Comparison of ENCODE assay signal across 8 mouse cellular contexts in the genomic region with DNA sequence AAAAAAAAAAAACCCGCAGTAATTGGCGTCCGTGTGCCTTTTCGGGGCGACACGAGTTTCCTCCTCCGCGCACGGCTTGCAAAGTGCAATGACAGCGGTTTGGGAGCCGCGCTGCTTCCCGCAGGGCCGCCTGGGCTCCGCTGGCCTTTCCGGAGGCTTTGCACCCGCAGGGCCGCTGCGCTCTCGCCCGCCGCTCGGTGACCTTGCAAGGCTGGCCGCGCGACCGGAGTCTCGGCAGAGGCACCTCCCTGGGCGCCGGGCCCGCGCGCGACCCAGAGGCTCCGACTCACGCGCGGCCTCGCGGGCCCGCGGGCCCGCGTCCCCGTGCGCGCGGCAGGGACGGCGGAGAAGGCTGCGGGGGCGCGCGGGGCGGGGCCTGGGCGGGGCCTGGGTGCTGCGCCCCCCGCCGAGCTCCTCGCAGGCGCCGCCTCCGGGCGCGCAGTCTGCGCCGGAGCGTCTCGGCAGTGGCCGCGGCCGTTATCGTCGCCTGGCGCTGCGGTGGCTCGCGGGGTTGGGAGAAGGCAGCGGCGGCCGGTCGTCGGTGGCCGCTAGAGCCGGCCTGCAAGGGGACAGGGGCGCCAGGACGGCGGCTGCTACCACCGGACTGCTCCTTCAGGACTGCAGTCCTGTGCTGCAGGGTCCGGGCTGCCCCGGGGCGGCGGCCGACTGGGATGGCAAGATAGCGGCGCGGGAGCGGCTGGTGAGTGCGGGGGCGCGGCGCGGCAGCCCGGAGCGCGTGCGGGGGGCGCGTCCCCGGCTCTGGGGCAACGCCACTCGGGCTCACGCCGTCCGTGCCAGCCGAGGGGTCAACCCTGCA. TPM values are rescaled to one million over a fixed set of nuclear protein-coding genes. Genes with fewer than 3 reads are reported as not detected.
DNase-seq lines count a peak whose midpoint lies in the region; ATAC-seq and TF ChIP-seq lines count a peak whose summit lies in the region.

No protein-coding gene starts in this region.

- no peaks in the 10 kb centered on the region for H3K9me3 ChIP-seq in lung, embryonic 14.5 days (ENCODE audit: low read depth, low read length)

- WGBS in lung, embryonic 14.5 days, result under 1% methylated on average over 71 of the region's 116 CpGs

- H3K27me3 ChIP-seq in C2C12 (ENCODE audit: control insufficient read depth, insufficient read depth, insufficient read length), result no peaks in the 10 kb centered on the region
- no peaks in the 10 kb centered on the region for H3K27me3 ChIP-seq in lung, embryonic 14.5 days (ENCODE audit: insufficient read depth, low read length)

- H3K4me3 ChIP-seq in C2C12 (ENCODE audit: insufficient read depth, poor library complexity, severe bottlenecking), result peak overlapping the region; percentile 53
- peak overlapping the region; percentile 82 for H3K4me3 ChIP-seq in lung, embryonic 14.5 days (ENCODE audit: low read depth, low read length)

- no peaks in the 10 kb centered on the region for H3K79me2 ChIP-seq in C2C12 (ENCODE audit: control insufficient read depth, insufficient read depth)

- peak overlapping the region; percentile 92 for H3ac ChIP-seq in C2C12 (ENCODE audit: control insufficient read depth, insufficient read length, low read depth)

- no peak for TF ChIP-seq CTCF in C2C12 (IDR thresholded peaks at IDR 0.05; ENCODE audit: control insufficient read depth, insufficient read depth, insufficient read length)
- TF ChIP-seq CTCF in lung, embryonic 14.5 days (IDR thresholded peaks at IDR 0.05; ENCODE audit: low read depth), result no peak

- H3K4me2 ChIP-seq in lung, embryonic 14.5 days, result peak overlapping the region; percentile 78

- peak; percentile 94 for ATAC-seq in lung, embryonic 14.5 days (ENCODE audit: insufficient read depth)

- peak overlapping the region; percentile 85 for H3K27ac ChIP-seq in lung, embryonic 14.5 days (ENCODE audit: low read depth)

- peaks cover 2% of the 10 kb centered on the region for H3K79me3 ChIP-seq in C2C12 (ENCODE audit: low read depth)

- H3K9ac ChIP-seq in lung, embryonic 14.5 days, result peak overlapping the region; percentile 79

- H3K36me3 ChIP-seq in C2C12 (ENCODE audit: control insufficient read depth, insufficient read depth), result no peaks in the 10 kb centered on the region
- H3K36me3 ChIP-seq in lung, embryonic 14.5 days (ENCODE audit: insufficient read depth), result 0 out of 2 replicates have a peak, but pooled peaks cover 3% of the 10 kb centered on the region

- H3K4me1 ChIP-seq in lung, embryonic 14.5 days (ENCODE audit: insufficient read depth), result peaks cover 13% of the 10 kb centered on the region

- DNase-seq in cerebellum, adult 18-20 months, result peak; percentile 86 to 93
- DNase-seq in forelimb bud, embryonic 11.5 days (ENCODE audit: low read depth, low spot score), result peak; percentile 81
- peak; percentile 93 for DNase-seq in heart, postnatal 4 days
- DNase-seq in layer of hippocampus, adult 9-11 months, result peak; percentile 86
- DNase-seq in lung, embryonic 14.5 days, result peak; percentile 93
- DNase-seq in ovary, postnatal 10 days (ENCODE audit: low spot score), result peak; percentile 76
- DNase-seq in thymus, postnatal 0 days (ENCODE audit: low spot score), result peak; percentile 74

TF ChIP-seq in C2C12, 6 proteins besides CTCF, POLR2A, EP300 and RAD21:
- no peak for TF ChIP-seq MYOD1 (IDR thresholded peaks at IDR 0.05; ENCODE audit: control insufficient read depth, insufficient read length, low read depth)

RNA-seq across cellular contexts. Expression of a gene that starts 38.9 kb away (rescaled TPM):
- polyA plus RNA-seq in C2C12 (2012; fragmentation: generic; extraction: Trizol), result 15.2 TPM
- 10 to 100 TPM; 41.2 to 42.6 TPM for total RNA-seq in heart, postnatal 4 days (2021)
- polyA plus RNA-seq in lung, embryonic 14.5 days (2014; fragmentation: Nextera tagmentation; extraction: Ambion mirVana), result 30.5 and 31.0 TPM in 2 replicates
- polyA plus RNA-seq in thymus, postnatal 0 days (2015; fragmentation: Nextera tagmentation; extraction: Ambion mirVana), result 23.0 and 29.9 TPM in 2 replicates

Comparison
In these comparisons a context has a peak if more than half of its experiments do, and no peak if none do; other contexts are left out.
1. Peak in every context shown above with its lines: DNase-seq, ATAC-seq, H3K4me3 ChIP-seq and H3K27ac ChIP-seq.